Mouse (Mus musculus) cerebellum, adult 11 months (tissue): Measurements from ENCODE around the gene Med26.

Experiments used
- DNase-seq: peaks from one replicate; pipeline ENCODE4 v3.0.0; 2022

Med26 gene

GRCm38 (mm10) chr8:72547802-72548643 is at the start of gene Med26:
Gene Med26, minus strand, starts transcription at chr8:72548270.
- DNase-seq = peak; percentile 97

GRCm38 (mm10) chr8:72590198-72590597 is 42.1 kb upstream of the Med26 start:
- no peak for DNase-seq

GRCm38 (mm10) chr8:72589286-72589685 is 41.2 kb upstream of the Med26 start:
- no peak for DNase-seq

- no peak for DNase-seq
These were observed 40.8 kb upstream of the Med26 start for GRCm38 (mm10) chr8:72588865-72589264.

GRCm38 (mm10) chr8:72587806-72588205 is 39.7 kb upstream of the Med26 start:
- DNase-seq = peak; percentile 34

GRCm38 (mm10) chr8:72584390-72584789 is 36.3 kb upstream of the Med26 start:
- DNase-seq = no peak

GRCm38 (mm10) chr8:72583056-72583771 is 35.1 kb upstream of the Med26 start:
- DNase-seq = no peak

GRCm38 (mm10) chr8:72579374-72579773 is 31.3 kb upstream of the Med26 start:
- DNase-seq = no peak

GRCm38 (mm10) chr8:72577941-72578340 is 29.9 kb upstream of the Med26 start:
- no peak for DNase-seq

- no peak for DNase-seq
These were observed 29.2 kb upstream of the Med26 start for GRCm38 (mm10) chr8:72577266-72577665.

- DNase-seq = no peak
These were observed 27.8 kb upstream of the Med26 start for GRCm38 (mm10) chr8:72575915-72576314.

GRCm38 (mm10) chr8:72573450-72573849 is 25.4 kb upstream of the Med26 start:
- DNase-seq = no peak

- DNase-seq = peak; percentile 29
These were observed 24.4 kb upstream of the Med26 start for GRCm38 (mm10) chr8:72572507-72572906.

- DNase-seq = peak; percentile 70
These were observed 23.8 kb upstream of the Med26 start, which contains the start of gene Tmem38a for GRCm38 (mm10) chr8:72571611-72572473. Gene Tmem38a, plus strand, starts transcription at chr8:72572055.

- DNase-seq = peak; percentile 97
These were observed 22.9 kb upstream of the Med26 start, which contains the start of gene Smim7 for GRCm38 (mm10) chr8:72570633-72571610. Gene Smim7, minus strand, starts transcription at chr8:72571088.

GRCm38 (mm10) chr8:72565970-72566369 is 17.9 kb upstream of the Med26 start:
- DNase-seq = no peak

- no peak for DNase-seq
These were observed 13.1 kb upstream of the Med26 start for GRCm38 (mm10) chr8:72561111-72561689.

- no peak for DNase-seq
These were observed 7.7 kb upstream of the Med26 start for GRCm38 (mm10) chr8:72555770-72556169.

GRCm38 (mm10) chr8:72549314-72549892 is 1.3 kb upstream of the Med26 start:
- no peak for DNase-seq

GRCm38 (mm10) chr8:72548644-72549313 is 709 bp upstream of the Med26 start:
- DNase-seq = no peak
